Mouse (Mus musculus) forebrain, embryonic 13.5 days (tissue): ENCODE measurements around the gene Gucy2c. TPM values are rescaled to one million over a fixed set of nuclear protein-coding genes. Genes with fewer than 3 reads are reported as not detected.

Experiments
- ATAC-seq: fragments of 200-750 bp; cut with Nextera tagmentation; 2 replicates; pipeline ENCODE4 v1.8.0; 2017
- H3K27ac ChIP-seq: fragments of 300-500 bp; sonication (generic); 2 replicates; pipeline ENCODE4 v1.5.1; 2015; ENCODE audit warnings: inconsistent platforms, mild to moderate bottlenecking, moderate library complexity
- H3K27me3 ChIP-seq: fragments of 300-500 bp; sonication (generic); 2 replicates; pipeline ENCODE4 v1.6.1; 2015; ENCODE audit warnings: mild to moderate bottlenecking, inconsistent platforms
- H3K36me3 ChIP-seq: fragments of 300-500 bp; sonication (generic); 2 replicates; pipeline ENCODE4 v1.6.1; 2015; ENCODE audit warnings: mild to moderate bottlenecking, inconsistent platforms; ENCODE audit not compliant: poor library complexity, severe bottlenecking
- H3K4me1 ChIP-seq: fragments of 300-500 bp; sonication (generic); 2 replicates; pipeline ENCODE4 v1.6.1; 2015; ENCODE audit warnings: inconsistent platforms
- H3K4me2 ChIP-seq: fragments of 300-500 bp; sonication (generic); 2 replicates; pipeline ENCODE4 v1.6.1; 2015; ENCODE audit warnings: inconsistent platforms, mild to moderate bottlenecking, moderate library complexity
- H3K4me3 ChIP-seq: fragments of 300-500 bp; sonication (generic); 2 replicates; pipeline ENCODE4 v1.5.1; 2015; ENCODE audit warnings: mild to moderate bottlenecking, inconsistent platforms
- H3K9ac ChIP-seq: fragments of 300-500 bp; sonication (generic); 2 replicates; pipeline ENCODE4 v1.6.1; 2015; ENCODE audit warnings: mild to moderate bottlenecking, inconsistent platforms
- H3K9me3 ChIP-seq: fragments of 300-500 bp; sonication (generic); replicated peaks from 2 replicates; pipeline ENCODE4 v1.6.1; 2016; ENCODE audit warnings: inconsistent platforms
- WGBS: fragments of 180-500 bp; shearing (Covaris S2); methylation state at CpG from one replicate; pipeline ENCODE4 v1.1.7; 2015; 5-methylcytosine and 5-hydroxymethylcytosine counted together
- polyA plus RNA-seq: library from polyadenylated mRNA; unstranded; fragments of >200 nt; fragmentation: Nextera tagmentation; extraction: Ambion mirVana; gene quantifications from 2 replicates; pipeline ENCODE4 v1.2.1, GENCODE M21; 2015

Gene Gucy2c
- polyA plus RNA-seq, 1 experiment from 2014 or later: 0.13 TPM

DNA sequence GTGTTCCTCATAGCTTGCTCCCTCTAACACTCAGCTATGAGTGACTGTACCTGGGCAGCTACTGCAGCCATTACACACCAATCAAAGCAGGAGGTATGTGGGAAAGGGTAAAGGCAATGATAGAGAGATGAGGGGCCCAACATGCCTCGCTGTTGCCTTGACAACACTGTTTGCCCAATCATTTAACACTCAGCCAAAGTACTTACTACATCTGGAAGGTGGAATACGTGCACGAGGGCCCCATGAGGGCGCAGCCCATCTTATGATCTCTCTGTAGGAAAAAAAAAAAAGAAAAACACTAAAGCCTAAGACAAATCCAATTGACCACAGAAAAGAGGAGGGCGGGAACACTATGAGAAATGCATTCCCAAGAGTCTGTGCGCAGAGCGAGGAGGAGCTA lies 11.7 kb downstream of the Gucy2c start:
- Histone ChIP-seq H3K4me1 (no peaks in the 10 kb centered on the region), H3K9me3 (no peaks in the 10 kb centered on the region), H3K4me3 (no peak overlapping the region), H3K27ac (no peak overlapping the region), H3K27me3 (no peaks in the 10 kb centered on the region), H3K9ac (no peak overlapping the region), H3K36me3 (no peaks in the 10 kb centered on the region), H3K4me2 (no peak overlapping the region)
- no peak for ATAC-seq
- 89% methylated on average over 7 of the region's 7 CpGs for WGBS

DNA sequence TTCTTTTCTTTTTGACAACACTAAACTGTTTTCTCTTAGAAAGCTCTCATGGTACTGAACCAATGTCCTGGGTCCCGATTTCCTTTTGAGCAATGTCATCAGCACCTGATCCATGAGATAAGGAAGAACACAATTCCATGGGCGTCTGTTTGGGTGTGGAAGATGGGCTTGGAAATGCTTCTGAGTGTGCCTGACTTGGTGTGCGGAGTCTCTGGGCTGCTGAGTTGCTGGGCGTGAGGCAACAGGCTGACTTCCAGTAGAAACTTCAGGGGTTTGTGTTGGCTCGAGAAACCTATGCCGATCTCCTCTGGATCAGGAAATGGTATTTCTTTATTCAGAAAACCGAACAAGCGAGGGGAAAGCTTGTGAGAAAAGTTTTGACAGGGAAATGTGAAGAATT lies 12.4 kb downstream of the Gucy2c start:
- Histone ChIP-seq H3K4me3 (no peak overlapping the region), H3K4me1 (no peaks in the 10 kb centered on the region), H3K36me3 (no peaks in the 10 kb centered on the region), H3K27ac (no peak overlapping the region), H3K9ac (no peak overlapping the region), H3K9me3 (no peaks in the 10 kb centered on the region), H3K27me3 (no peaks in the 10 kb centered on the region), H3K4me2 (no peak overlapping the region)
- WGBS: 89% methylated on average over 8 of the region's 8 CpGs
- ATAC-seq: no peak

DNA sequence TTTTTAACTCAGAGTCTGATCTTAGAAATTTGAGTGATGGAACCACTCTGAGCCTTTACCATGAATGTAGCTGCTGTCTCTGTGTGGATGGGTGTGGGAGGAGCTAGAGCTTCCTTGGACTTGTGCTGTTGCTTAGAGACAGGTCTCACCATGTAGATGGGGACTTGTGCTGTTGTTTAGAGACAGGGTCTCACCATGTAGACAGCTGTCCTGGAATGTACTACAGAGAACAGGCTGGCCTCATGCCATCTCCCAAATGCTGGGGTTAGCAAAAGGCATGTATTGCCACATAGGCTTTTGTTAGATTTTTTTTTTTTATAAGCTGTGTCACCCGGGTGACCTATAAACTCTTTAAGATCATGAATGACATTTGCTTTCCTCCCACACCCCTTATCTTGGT lies 17.7 kb downstream of the Gucy2c start:
- Histone ChIP-seq H3K4me2 (no peak overlapping the region), H3K4me1 (no peaks in the 10 kb centered on the region), H3K4me3 (no peak overlapping the region), H3K36me3 (no peaks in the 10 kb centered on the region), H3K9ac (no peak overlapping the region), H3K9me3 (no peaks in the 10 kb centered on the region), H3K27me3 (no peaks in the 10 kb centered on the region), H3K27ac (no peak overlapping the region)
- no peak for ATAC-seq
- 85% methylated on average over 1 of the region's 1 CpGs for WGBS

DNA sequence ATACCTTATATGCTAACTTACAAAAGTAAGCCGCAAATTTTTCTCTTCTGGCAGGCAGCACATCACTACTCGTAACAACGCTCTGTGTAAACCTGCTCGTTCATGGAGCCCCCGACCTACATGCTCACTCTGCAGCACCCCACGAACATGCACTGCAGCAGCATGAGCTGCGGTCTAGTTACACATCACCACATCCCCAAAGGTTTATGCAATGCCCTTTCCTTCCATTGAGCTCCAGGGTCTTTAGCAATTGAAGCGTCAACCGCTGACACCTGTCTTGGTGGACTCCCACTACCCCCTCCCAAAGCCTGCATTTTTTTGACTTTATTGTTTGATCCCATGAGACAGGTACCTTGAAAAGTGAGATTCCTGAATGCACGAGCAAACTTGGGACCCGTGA lies 31.0 kb downstream of the Gucy2c start:
- Histone ChIP-seq H3K27me3 (no peaks in the 10 kb centered on the region), H3K9ac (no peak overlapping the region), H3K27ac (no peak overlapping the region), H3K9me3 (no peaks in the 10 kb centered on the region), H3K4me2 (no peak overlapping the region), H3K4me3 (no peak overlapping the region), H3K36me3 (no peaks in the 10 kb centered on the region), H3K4me1 (no peaks in the 10 kb centered on the region)
- WGBS: 91% methylated on average over 11 of the region's 11 CpGs
- ATAC-seq: no peak

DNA sequence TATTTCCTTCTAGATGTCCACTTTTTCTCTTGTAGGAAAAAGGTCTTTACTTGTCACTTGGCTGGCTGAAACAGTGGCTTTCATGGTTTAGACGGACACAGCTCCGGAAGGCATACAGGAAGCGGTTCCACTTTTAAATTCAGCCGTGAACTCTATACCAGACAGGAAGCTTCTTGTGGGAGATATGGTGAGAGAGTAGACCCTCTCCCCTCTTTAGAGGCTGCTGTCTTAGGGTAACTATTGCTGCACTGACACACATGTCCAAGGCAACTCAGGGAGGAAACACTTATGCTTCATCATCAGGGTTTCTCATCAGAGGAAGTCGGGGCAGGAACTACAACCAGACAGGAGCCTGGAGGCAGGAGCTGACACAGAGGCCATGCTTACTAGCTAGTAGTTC lies 36.0 kb downstream of the Gucy2c start:
- no peaks in the 10 kb centered on the region for H3K9me3 ChIP-seq
- no peak overlapping the region for H3K4me3 ChIP-seq
- H3K9ac ChIP-seq: no peak overlapping the region
- H3K4me2 ChIP-seq: no peak overlapping the region
- no peaks in the 10 kb centered on the region for H3K36me3 ChIP-seq
- no peaks in the 10 kb centered on the region for H3K4me1 ChIP-seq
- no peak for ATAC-seq
- WGBS: 90% methylated on average over 5 of the region's 5 CpGs
- no peak overlapping the region for H3K27ac ChIP-seq
- H3K27me3 ChIP-seq: no peaks in the 10 kb centered on the region

DNA sequence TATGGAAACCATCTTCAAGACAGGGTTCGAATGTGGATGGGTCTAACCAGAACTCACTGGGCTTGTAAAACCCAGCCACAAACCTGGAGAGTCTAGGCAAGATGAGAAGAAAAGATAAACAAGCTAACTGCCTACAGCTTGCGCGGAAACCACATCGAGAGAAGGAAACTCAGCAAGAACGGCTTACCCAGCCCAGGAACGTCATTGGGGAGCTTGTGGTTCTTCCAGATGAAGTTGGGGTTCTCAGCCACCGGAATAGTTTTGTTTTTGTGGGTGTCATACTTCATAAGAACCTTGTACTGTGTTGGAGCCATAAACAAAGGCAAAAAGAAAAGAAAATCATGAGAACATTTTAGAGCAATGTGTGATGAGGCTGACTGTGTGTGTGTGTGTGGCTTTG lies 37.8 kb downstream of the Gucy2c start:
- Histone ChIP-seq H3K9me3 (no peaks in the 10 kb centered on the region), H3K27me3 (no peaks in the 10 kb centered on the region), H3K27ac (no peak overlapping the region), H3K9ac (no peak overlapping the region), H3K4me2 (no peak overlapping the region), H3K4me1 (no peaks in the 10 kb centered on the region), H3K36me3 (no peaks in the 10 kb centered on the region), H3K4me3 (no peak overlapping the region)
- 89% methylated on average over 7 of the region's 7 CpGs for WGBS
- ATAC-seq: no peak

DNA sequence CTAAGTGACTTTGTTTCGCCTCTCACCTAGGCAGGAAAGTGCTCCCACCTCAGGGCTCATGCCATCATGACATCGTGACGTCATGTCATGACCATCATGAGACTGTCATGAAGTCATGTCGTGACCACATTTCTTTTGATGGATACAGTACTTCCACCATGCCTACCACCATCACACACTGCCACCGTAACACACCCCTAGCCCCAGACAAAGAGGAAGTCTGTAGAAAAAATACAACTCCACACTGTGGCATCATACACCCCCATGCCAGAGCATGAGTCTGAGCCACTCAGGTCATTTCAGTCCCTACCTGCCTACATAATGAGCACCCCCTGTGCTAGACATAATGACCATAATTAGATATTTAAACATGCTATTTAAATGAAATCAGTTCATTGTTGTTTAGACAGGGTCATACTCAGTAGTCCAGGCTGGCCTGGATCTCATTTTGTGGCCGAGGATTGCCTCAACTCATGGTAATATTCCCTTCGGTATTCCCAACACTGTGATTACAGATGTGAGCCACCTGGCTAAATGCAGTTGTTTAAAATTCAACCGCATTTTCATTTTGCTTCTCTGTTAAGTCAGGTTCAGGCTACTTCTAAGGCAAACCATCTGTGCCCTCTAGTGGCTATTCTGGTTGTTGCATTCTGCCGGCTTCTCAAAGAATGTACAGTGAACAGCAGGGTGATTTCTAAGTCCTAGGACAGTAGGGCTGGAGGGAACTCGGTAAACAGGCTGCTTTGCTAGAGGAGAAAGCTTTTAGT lies 39.0 kb downstream of the Gucy2c start:
- Histone ChIP-seq H3K27ac (no peak overlapping the region), H3K4me2 (no peak overlapping the region), H3K4me1 (no peaks in the 10 kb centered on the region), H3K9ac (no peak overlapping the region), H3K27me3 (no peaks in the 10 kb centered on the region), H3K9me3 (no peaks in the 10 kb centered on the region), H3K4me3 (no peak overlapping the region), H3K36me3 (no peaks in the 10 kb centered on the region)
- ATAC-seq: peak; percentile 93
- 43% methylated on average over 10 of the region's 10 CpGs for WGBS

DNA sequence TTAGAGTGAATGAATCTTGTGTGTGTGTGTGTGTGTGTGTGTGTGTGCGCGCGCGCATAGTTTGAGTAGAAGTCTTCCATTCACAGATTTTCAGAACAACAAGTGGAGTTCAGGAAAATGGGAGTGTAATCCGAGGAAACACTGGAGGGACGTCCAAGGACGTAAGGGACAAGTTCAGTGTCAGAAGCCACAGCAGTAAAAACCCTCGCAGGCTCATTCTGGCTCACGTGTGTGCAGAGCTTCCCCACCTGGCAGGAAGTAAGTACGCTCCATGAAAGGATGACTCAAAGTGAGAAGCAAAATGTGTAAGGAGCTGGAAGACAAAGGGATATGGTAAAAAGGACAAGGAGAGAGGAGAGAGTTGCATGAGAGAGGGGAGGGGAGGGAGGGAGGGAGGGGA lies 40.3 kb downstream of the Gucy2c start:
- no peak overlapping the region for H3K4me2 ChIP-seq
- H3K9me3 ChIP-seq: no peaks in the 10 kb centered on the region
- ATAC-seq: no peak
- no peak overlapping the region for H3K4me3 ChIP-seq
- no peak overlapping the region for H3K9ac ChIP-seq
- WGBS: 82% methylated on average over 10 of the region's 10 CpGs
- no peaks in the 10 kb centered on the region for H3K27me3 ChIP-seq
- no peaks in the 10 kb centered on the region for H3K36me3 ChIP-seq
- no peaks in the 10 kb centered on the region for H3K4me1 ChIP-seq
- H3K27ac ChIP-seq: no peak overlapping the region

DNA sequence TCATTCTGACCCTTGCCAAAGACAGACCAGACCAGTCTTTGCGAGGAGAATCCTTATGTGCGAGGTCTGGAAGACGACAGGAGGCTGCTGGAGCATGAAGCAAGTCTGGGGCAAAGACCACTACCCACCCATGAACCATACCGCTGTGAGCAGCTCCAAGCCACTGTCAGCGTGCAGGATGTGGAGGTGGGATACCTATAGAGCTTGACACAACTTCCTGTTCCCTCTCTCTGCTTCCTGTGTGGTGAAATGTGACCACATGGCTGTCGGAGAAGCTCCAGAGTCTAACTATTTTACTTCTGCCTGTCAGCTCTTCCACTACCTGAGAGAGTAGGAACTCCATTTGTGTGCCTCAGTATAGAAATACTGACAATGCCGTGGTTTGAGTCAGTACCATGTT lies 45.8 kb downstream of the Gucy2c start:
- Histone ChIP-seq H3K27ac (no peak overlapping the region), H3K4me1 (no peaks in the 10 kb centered on the region), H3K36me3 (no peaks in the 10 kb centered on the region), H3K4me2 (no peak overlapping the region), H3K4me3 (no peak overlapping the region), H3K27me3 (no peaks in the 10 kb centered on the region), H3K9ac (no peak overlapping the region), H3K9me3 (no peaks in the 10 kb centered on the region)
- 88% methylated on average over 7 of the region's 7 CpGs for WGBS
- ATAC-seq: no peak

DNA sequence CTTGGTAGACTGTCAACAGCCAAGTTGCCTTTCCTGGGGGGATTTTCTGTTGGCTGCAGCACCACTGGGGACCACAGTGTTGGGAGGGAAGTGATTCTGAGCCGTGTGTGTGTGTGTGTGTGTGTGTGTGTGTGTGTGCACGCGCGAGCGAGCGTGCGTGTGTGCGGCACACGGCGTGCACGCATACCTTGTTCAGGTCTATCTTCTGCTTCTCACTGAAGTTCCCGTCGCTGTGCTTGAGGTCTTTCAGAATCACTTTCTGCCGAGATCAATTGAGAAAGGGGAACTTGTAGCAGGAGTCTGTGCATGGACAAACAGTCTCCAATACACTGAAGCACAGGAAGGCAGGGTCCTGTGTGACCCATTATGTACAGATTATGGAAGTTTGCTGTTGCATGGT lies 53.4 kb downstream of the Gucy2c start:
- no peaks in the 10 kb centered on the region for H3K4me1 ChIP-seq
- no peak overlapping the region for H3K9ac ChIP-seq
- H3K36me3 ChIP-seq: no peaks in the 10 kb centered on the region
- no peak for ATAC-seq
- H3K4me2 ChIP-seq: no peak overlapping the region
- H3K27me3 ChIP-seq: no peaks in the 10 kb centered on the region
- no peak overlapping the region for H3K4me3 ChIP-seq
- 94% methylated on average over 14 of the region's 14 CpGs for WGBS
- no peak overlapping the region for H3K27ac ChIP-seq
- H3K9me3 ChIP-seq: no peaks in the 10 kb centered on the region

DNA sequence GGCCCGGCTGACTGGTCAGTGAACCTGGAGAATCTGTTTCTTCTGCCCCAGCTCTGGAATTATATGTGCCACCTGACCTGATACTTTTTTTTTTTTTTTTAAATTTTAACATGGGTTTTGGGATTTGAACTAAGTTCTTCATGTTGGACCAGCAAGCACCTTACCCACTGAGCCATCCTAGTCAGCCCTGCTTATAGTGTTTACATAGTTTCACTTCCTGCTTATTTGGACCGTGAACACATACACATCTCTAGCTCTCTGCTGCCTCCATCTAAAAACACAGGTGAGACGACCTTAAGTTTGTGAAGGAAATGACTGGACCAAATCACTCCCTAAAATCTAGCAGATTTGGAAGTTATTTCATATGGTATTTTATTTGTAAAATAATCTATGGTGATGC lies 58.4 kb downstream of the Gucy2c start:
- Histone ChIP-seq H3K9ac (no peak overlapping the region), H3K36me3 (no peaks in the 10 kb centered on the region), H3K9me3 (no peaks in the 10 kb centered on the region), H3K4me3 (no peak overlapping the region), H3K4me2 (no peak overlapping the region), H3K4me1 (no peaks in the 10 kb centered on the region), H3K27ac (no peak overlapping the region), H3K27me3 (no peaks in the 10 kb centered on the region)
- no peak for ATAC-seq
- WGBS: 84% methylated on average over 3 of the region's 3 CpGs

DNA sequence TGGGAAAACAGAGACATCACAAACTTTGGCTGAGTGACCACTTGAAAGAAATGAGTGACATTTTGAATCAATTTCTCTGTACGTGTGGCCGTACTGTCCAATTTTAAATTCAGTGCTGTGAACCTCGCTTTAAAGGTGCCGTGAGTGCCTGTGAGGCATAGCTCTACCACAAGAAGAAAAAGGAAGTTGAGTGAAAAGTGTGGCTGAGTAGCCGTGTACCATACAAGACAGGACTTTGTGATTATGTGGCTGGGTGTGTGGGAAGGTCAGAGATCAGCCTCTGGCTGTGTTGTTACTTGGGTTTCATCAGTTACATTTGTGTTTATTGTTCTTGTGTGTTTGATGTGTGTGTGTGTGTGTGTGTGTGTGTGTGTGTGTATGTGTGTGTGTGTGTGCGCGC lies 59.0 kb downstream of the Gucy2c start:
- no peak for ATAC-seq
- Histone ChIP-seq H3K4me3 (no peak overlapping the region), H3K27ac (no peak overlapping the region), H3K27me3 (no peaks in the 10 kb centered on the region), H3K36me3 (no peaks in the 10 kb centered on the region), H3K9ac (no peak overlapping the region), H3K4me2 (no peak overlapping the region), H3K9me3 (no peaks in the 10 kb centered on the region), H3K4me1 (no peaks in the 10 kb centered on the region)
- WGBS: 90% methylated on average over 7 of the region's 7 CpGs

DNA sequence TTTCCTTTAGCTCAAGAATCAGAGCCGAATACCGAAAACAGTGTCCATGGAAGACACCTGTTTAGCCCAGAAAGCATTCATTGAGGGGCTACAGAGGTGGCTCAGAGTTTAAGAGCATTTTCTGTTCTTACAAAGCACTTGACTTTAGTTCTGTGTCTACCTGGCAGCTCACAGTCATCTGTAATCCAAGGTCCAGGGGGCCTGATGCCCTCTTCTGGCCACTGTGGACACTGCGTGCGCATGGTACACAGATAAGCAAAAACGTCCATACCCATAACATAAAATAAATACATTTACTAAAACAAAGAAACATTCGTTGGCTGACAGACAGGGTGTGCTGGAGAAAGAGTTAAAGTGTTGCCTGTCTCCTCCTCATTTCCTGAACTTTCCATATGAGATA lies 59.6 kb downstream of the Gucy2c start:
- H3K9me3 ChIP-seq: no peaks in the 10 kb centered on the region
- ATAC-seq: no peak
- H3K4me2 ChIP-seq: no peak overlapping the region
- H3K4me3 ChIP-seq: no peak overlapping the region
- no peak overlapping the region for H3K9ac ChIP-seq
- H3K36me3 ChIP-seq: no peaks in the 10 kb centered on the region
- H3K27me3 ChIP-seq: no peaks in the 10 kb centered on the region
- no peak overlapping the region for H3K27ac ChIP-seq
- 59% methylated on average over 6 of the region's 6 CpGs for WGBS
- no peaks in the 10 kb centered on the region for H3K4me1 ChIP-seq
